Mouse (Mus musculus): ENCODE data around the gene Epha7. TPM values are rescaled to one million over a fixed set of nuclear protein-coding genes. Genes with fewer than 3 reads are reported as not detected.

Epha7 gene
- polyA plus RNA-seq, 1 experiment from 2014 or later, result 30.9 TPM

DNA sequence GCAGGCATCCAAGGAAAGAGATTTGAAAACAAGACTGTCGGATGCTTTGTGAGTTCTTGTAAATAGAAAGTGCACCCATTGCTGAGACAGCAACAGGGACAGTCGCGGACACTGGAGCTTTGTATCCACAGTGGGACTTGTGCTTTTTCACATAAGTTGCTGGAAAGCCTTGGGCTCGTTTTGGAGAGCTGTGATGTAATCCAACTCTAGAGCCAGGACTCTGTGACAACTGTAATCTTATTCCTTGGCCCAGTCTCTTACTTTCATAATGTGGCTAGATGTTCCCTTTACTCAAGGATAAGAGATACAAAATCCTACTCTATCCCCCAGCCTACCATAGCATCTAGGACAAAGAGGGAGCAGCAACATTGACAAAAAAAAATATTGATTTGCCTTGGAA is 97.2 kb downstream of the Epha7 start:
- Histone ChIP-seq H3K4me2 (ENCODE audit: low read depth, low read length) (no peak overlapping the region), H3K27ac (replicated peaks; ENCODE audit: low read depth, low read length) (no peak overlapping the region), H3K4me3 (ENCODE audit: low read depth, low read length) (no peak overlapping the region), H3K9me3 (ENCODE audit: control insufficient read depth, low read length) (no peaks in the 10 kb centered on the region), H3K27me3 (replicated peaks; ENCODE audit: control insufficient read depth, insufficient read depth, low read length) (no peaks in the 10 kb centered on the region), H3K9ac (ENCODE audit: low read depth, low read length) (no peak overlapping the region), H3K36me3 (ENCODE audit: control insufficient read depth, insufficient read depth, low read length) (no peaks in the 10 kb centered on the region), H3K4me1 (ENCODE audit: control insufficient read depth, insufficient read depth, low read length) (no peaks in the 10 kb centered on the region)
- ATAC-seq (ENCODE audit: low read depth) (no peak), DNase-seq (ENCODE audit: low spot score) (no peak)
- 77% methylated on average over 4 of the region's 4 CpGs for WGBS

GRCm38 (mm10) chr4:28912028-28912427 is 99.1 kb downstream of the Epha7 start:
- no peaks in the 10 kb centered on the region for H3K4me1 ChIP-seq (ENCODE audit: control insufficient read depth, insufficient read depth, low read length)
- WGBS, result 88% methylated on average over 2 of the region's 2 CpGs
- H3K27ac ChIP-seq (replicated peaks; ENCODE audit: low read depth, low read length), result no peak overlapping the region
- H3K27me3 ChIP-seq (replicated peaks; ENCODE audit: control insufficient read depth, insufficient read depth, low read length), result no peaks in the 10 kb centered on the region
- DNase-seq (ENCODE audit: low spot score) (no peak), ATAC-seq (ENCODE audit: low read depth) (no peak)
- H3K4me3 ChIP-seq (ENCODE audit: low read depth, low read length), result no peak overlapping the region
- H3K4me2 ChIP-seq (ENCODE audit: low read depth, low read length), result no peak overlapping the region
- H3K36me3 ChIP-seq (ENCODE audit: control insufficient read depth, insufficient read depth, low read length), result no peaks in the 10 kb centered on the region
- H3K9me3 ChIP-seq (ENCODE audit: control insufficient read depth, low read length), result no peaks in the 10 kb centered on the region
- H3K9ac ChIP-seq (ENCODE audit: low read depth, low read length), result no peak overlapping the region

DNA sequence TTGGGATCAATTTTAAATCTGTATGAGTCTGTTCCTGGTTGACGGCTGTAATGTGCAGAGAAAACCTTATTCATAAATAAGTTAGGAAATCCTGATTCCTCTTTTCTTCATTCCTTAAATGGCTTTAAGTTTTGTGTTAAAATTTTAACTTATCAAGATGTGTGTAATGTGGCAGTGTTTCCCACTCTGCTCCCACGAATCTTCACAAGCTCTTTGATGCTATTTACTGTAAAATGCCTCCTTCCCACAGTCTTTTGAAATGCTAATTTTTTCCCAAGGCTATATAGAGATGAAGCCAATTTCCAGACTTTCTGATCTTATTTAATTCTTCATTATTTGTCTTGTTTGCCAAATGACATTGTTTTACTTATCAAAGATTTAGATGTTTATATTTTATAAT is 100.7 kb downstream of the Epha7 start:
- Histone ChIP-seq H3K4me1 (ENCODE audit: control insufficient read depth, insufficient read depth, low read length) (no peaks in the 10 kb centered on the region), H3K9ac (ENCODE audit: low read depth, low read length) (no peak overlapping the region), H3K4me2 (ENCODE audit: low read depth, low read length) (no peak overlapping the region), H3K27me3 (replicated peaks; ENCODE audit: control insufficient read depth, insufficient read depth, low read length) (no peaks in the 10 kb centered on the region), H3K36me3 (ENCODE audit: control insufficient read depth, insufficient read depth, low read length) (no peaks in the 10 kb centered on the region), H3K27ac (replicated peaks; ENCODE audit: low read depth, low read length) (no peak overlapping the region), H3K4me3 (ENCODE audit: low read depth, low read length) (no peak overlapping the region), H3K9me3 (ENCODE audit: control insufficient read depth, low read length) (no peaks in the 10 kb centered on the region)
- ATAC-seq (ENCODE audit: low read depth), result no peak
- no peak for DNase-seq (ENCODE audit: low spot score)
- 53% methylated on average over 2 of the region's 2 CpGs for WGBS

- no peaks in the 10 kb centered on the region for H3K36me3 ChIP-seq (ENCODE audit: control insufficient read depth, insufficient read depth, low read length)
- H3K4me2 ChIP-seq (ENCODE audit: low read depth, low read length), result no peak overlapping the region
- WGBS, result 93% methylated on average over 6 of the region's 6 CpGs
- ATAC-seq (ENCODE audit: low read depth) (no peak), DNase-seq (ENCODE audit: low spot score) (no peak)
- no peak overlapping the region for H3K9ac ChIP-seq (ENCODE audit: low read depth, low read length)
- H3K9me3 ChIP-seq (ENCODE audit: control insufficient read depth, low read length), result no peaks in the 10 kb centered on the region
- no peaks in the 10 kb centered on the region for H3K27me3 ChIP-seq (replicated peaks; ENCODE audit: control insufficient read depth, insufficient read depth, low read length)
- H3K4me1 ChIP-seq (ENCODE audit: control insufficient read depth, insufficient read depth, low read length), result no peaks in the 10 kb centered on the region
- H3K27ac ChIP-seq (replicated peaks; ENCODE audit: low read depth, low read length), result no peak overlapping the region
- no peak overlapping the region for H3K4me3 ChIP-seq (ENCODE audit: low read depth, low read length)
Measured at GRCm38 (mm10) chr4:28920645-28921044, 107.7 kb downstream of the Epha7 start.

- Histone ChIP-seq H3K4me1 (ENCODE audit: control insufficient read depth, insufficient read depth, low read length) (no peaks in the 10 kb centered on the region), H3K27me3 (replicated peaks; ENCODE audit: control insufficient read depth, insufficient read depth, low read length) (no peaks in the 10 kb centered on the region), H3K27ac (replicated peaks; ENCODE audit: low read depth, low read length) (no peak overlapping the region), H3K9me3 (ENCODE audit: control insufficient read depth, low read length) (no peaks in the 10 kb centered on the region), H3K4me3 (ENCODE audit: low read depth, low read length) (no peak overlapping the region), H3K4me2 (ENCODE audit: low read depth, low read length) (no peak overlapping the region), H3K9ac (ENCODE audit: low read depth, low read length) (no peak overlapping the region), H3K36me3 (ENCODE audit: control insufficient read depth, insufficient read depth, low read length) (no peaks in the 10 kb centered on the region)
- DNase-seq (ENCODE audit: low spot score) (no peak), ATAC-seq (ENCODE audit: low read depth) (no peak)
- WGBS, result 88% methylated on average over 4 of the region's 4 CpGs
Measured at GRCm38 (mm10) chr4:28926072-28926471, 113.1 kb downstream of the Epha7 start.

DNA sequence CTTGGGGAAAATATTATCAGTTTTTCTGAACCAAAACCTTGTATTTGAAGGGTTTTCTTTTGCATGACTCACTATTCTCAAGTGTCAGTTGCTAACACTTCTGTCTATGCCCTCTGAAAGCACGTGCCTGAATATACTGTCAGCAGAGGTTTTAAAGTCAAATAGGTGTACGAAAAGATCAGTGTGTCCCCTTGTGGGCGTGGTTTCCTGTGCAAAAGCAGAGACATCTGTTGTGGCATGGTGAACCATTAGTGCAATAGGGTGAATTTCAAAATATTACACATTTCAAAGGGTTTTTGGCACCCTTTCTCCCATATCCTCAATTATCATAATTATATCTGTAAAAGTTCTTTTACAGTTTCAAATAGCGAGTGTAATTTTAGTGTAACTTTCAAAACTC is 120.5 kb downstream of the Epha7 start:
- Histone ChIP-seq H3K4me3 (ENCODE audit: low read depth, low read length) (no peak overlapping the region), H3K27ac (replicated peaks; ENCODE audit: low read depth, low read length) (no peak overlapping the region), H3K4me2 (ENCODE audit: low read depth, low read length) (no peak overlapping the region), H3K27me3 (replicated peaks; ENCODE audit: control insufficient read depth, insufficient read depth, low read length) (no peaks in the 10 kb centered on the region), H3K9me3 (ENCODE audit: control insufficient read depth, low read length) (no peaks in the 10 kb centered on the region), H3K36me3 (ENCODE audit: control insufficient read depth, insufficient read depth, low read length) (peaks cover 3% of the 10 kb centered on the region; the same call in 1 of the 2 replicates), H3K4me1 (ENCODE audit: control insufficient read depth, insufficient read depth, low read length) (no peaks in the 10 kb centered on the region), H3K9ac (ENCODE audit: low read depth, low read length) (no peak overlapping the region)
- DNase-seq (ENCODE audit: low spot score) (no peak), ATAC-seq (ENCODE audit: low read depth) (no peak)
- 77% methylated on average over 4 of the region's 4 CpGs for WGBS

GRCm38 (mm10) chr4:28934802-28935201 is 121.9 kb downstream of the Epha7 start:
- Histone ChIP-seq H3K9ac (ENCODE audit: low read depth, low read length) (no peak overlapping the region), H3K27me3 (replicated peaks; ENCODE audit: control insufficient read depth, insufficient read depth, low read length) (no peaks in the 10 kb centered on the region), H3K4me2 (ENCODE audit: low read depth, low read length) (no peak overlapping the region), H3K4me3 (ENCODE audit: low read depth, low read length) (no peak overlapping the region), H3K36me3 (ENCODE audit: control insufficient read depth, insufficient read depth, low read length) (peaks cover 5% of the 10 kb centered on the region; the same call in 1 of the 2 replicates), H3K4me1 (ENCODE audit: control insufficient read depth, insufficient read depth, low read length) (no peaks in the 10 kb centered on the region), H3K27ac (replicated peaks; ENCODE audit: low read depth, low read length) (no peak overlapping the region), H3K9me3 (ENCODE audit: control insufficient read depth, low read length) (no peaks in the 10 kb centered on the region)
- DNase-seq (ENCODE audit: low spot score), result no peak
- no peak for ATAC-seq (ENCODE audit: low read depth)
- WGBS, result 51% methylated on average over 10 of the region's 10 CpGs

DNA sequence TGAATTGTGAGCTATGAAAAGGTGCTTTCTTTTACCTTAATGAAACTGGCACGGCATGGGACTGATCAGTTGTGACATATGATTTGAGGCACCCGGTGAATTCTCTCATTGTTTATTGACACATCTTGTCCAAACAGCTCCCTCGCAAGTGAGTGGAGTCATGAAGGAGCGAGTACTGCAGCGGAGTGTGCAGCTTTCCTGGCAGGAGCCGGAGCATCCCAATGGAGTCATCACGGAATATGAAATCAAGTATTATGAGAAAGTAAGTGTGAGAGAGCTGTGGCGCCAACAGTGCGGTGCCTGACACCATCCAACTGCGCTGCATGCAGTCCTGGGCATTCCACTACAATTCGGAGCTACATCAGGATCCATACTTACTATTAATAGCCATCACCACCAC is 122.6 kb downstream of the Epha7 start:
- H3K4me2 ChIP-seq (ENCODE audit: low read depth, low read length), result no peak overlapping the region
- no peaks in the 10 kb centered on the region for H3K9me3 ChIP-seq (ENCODE audit: control insufficient read depth, low read length)
- H3K36me3 ChIP-seq (ENCODE audit: control insufficient read depth, insufficient read depth, low read length), result peaks cover 5% of the 10 kb centered on the region; the same call in 1 of the 2 replicates
- WGBS, result 82% methylated on average over 11 of the region's 11 CpGs
- no peaks in the 10 kb centered on the region for H3K4me1 ChIP-seq (ENCODE audit: control insufficient read depth, insufficient read depth, low read length)
- H3K27ac ChIP-seq (replicated peaks; ENCODE audit: low read depth, low read length), result no peak overlapping the region
- H3K27me3 ChIP-seq (replicated peaks; ENCODE audit: control insufficient read depth, insufficient read depth, low read length), result no peaks in the 10 kb centered on the region
- H3K4me3 ChIP-seq (ENCODE audit: low read depth, low read length), result no peak overlapping the region
- H3K9ac ChIP-seq (ENCODE audit: low read depth, low read length), result no peak overlapping the region
- no peak for DNase-seq (ENCODE audit: low spot score)
- no peak for ATAC-seq (ENCODE audit: low read depth)

- H3K9me3 ChIP-seq (ENCODE audit: control insufficient read depth, low read length), result no peaks in the 10 kb centered on the region
- WGBS, result 90% methylated on average over 2 of the region's 2 CpGs
- H3K27ac ChIP-seq (replicated peaks; ENCODE audit: low read depth, low read length), result no peak overlapping the region
- DNase-seq (ENCODE audit: low spot score), result no peak
- no peak overlapping the region for H3K9ac ChIP-seq (ENCODE audit: low read depth, low read length)
- H3K4me1 ChIP-seq (ENCODE audit: control insufficient read depth, insufficient read depth, low read length), result no peaks in the 10 kb centered on the region
- no peak for ATAC-seq (ENCODE audit: low read depth)
- H3K4me2 ChIP-seq (ENCODE audit: low read depth, low read length), result no peak overlapping the region
- peaks cover 10% of the 10 kb centered on the region; the same call in 1 of the 2 replicates for H3K36me3 ChIP-seq (ENCODE audit: control insufficient read depth, insufficient read depth, low read length)
- H3K4me3 ChIP-seq (ENCODE audit: low read depth, low read length), result no peak overlapping the region
- H3K27me3 ChIP-seq (replicated peaks; ENCODE audit: control insufficient read depth, insufficient read depth, low read length), result no peaks in the 10 kb centered on the region
Measured at GRCm38 (mm10) chr4:28940710-28941109, 127.8 kb downstream of the Epha7 start.

Data from embryonic facial prominence, embryonic 14.5 days (tissue).